Mouse (Mus musculus) neural tube, postnatal 0 days (tissue): ENCODE measurements around the gene Triap1. TPM values are rescaled to one million over a fixed set of nuclear protein-coding genes. Genes with fewer than 3 reads are reported as not detected.

Experiments
- polyA plus RNA-seq: library from polyadenylated mRNA; unstranded; fragments of >200 nt; fragmentation: Nextera tagmentation; extraction: Ambion mirVana; gene quantifications from 2 replicates; pipeline ENCODE4 v1.2.1, GENCODE M21; 2015

The Triap1 gene
- polyA plus RNA-seq = 51.3 and 55.8 TPM in 2 replicates

GRCm38 (mm10) chr5:115340577-115341313 is at the start of gene Triap1, which contains the start of gene Gatc:
Triap1 (plus strand) TSS chr5:115341225.
Gatc (minus strand) TSS chr5:115341178.

DNA sequence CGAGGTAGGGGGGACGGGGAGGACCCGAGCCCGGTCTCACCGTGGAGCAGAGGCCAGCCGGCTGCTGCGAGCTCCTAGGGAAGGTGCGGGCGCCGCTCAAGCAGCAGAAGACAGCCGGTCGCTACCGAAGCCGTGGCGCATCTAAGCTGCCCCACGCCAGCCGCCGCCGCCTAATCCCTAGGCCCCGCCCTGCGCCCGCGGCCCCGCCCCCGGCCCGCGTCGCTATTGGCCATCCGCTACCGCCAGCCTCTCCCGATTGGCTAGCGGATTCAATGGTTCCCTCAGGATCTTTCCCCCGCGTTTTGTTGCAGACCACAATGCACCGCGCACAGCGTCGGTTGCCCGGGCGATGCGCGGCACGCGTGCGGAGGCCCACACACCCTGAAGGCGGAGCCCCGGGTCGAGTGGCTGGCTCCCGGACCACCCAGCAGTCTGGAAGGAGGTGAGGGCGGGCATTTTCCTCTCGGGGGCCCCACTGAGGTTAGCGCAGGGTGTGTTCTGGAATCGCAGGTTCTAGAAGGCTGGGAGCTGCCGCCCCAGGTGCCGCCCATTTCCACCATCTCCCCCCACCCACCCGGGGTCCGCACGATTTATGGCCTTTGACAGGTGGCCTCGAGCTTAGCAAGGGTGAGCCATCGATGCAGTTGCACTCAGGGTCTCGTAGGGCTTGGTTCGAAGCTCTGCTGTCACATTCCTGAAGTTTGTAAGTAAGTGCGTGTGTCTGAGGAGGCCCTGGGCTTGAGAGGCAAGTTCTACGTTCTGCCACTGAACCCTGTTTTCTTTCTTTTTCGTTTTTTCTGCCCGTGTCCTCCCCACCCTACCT is 40.0 kb upstream of the Triap1 start, which contains the start of gene Dynll1:
Gene Dynll1 (minus strand): TSS at position 208 of the 823 bp plus-strand sequence.

GRCm38 (mm10) chr5:115326875-115327609 is 14.0 kb upstream of the Triap1 start, which contains the start of gene Srsf9:
Srsf9 (plus strand) TSS chr5:115327177.

DNA sequence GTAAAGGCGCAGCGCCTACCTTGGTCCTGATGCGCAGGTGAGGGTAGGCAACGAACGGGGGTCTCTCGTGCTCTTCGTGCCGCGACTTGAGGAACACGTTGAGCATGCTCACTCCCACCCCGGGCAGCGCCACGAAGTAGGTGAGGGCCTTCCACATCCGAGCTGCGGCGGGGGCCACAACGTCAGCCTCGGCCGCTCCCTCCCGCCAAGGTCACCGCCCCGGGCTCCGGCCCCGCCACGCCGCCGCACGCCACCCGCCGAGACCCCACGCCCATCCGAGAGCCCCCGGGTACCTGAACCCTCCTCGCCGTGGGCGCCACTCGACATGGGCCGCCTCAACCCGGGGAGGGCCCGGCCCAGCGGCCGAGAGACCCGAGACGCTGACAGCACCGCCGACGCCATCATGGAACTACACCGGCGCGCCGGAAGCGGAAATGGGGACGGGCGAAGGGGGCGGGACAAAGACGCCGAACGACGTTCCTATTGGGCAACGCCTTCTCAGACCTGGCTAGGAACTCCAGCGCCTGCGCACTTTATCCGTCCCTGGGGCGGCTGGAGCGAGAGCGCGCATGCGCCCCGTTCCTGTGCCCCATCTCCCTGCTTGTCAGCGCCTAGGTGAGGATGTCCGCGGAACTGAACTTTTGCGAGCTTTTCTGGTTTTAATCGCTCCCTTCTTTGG is 7.7 kb downstream of the Triap1 start, which contains the start of gene Cox6a1:
Gene Cox6a1 (minus strand): TSS at position 436 of the 679 bp plus-strand sequence.

Other genes starting within 250 kb of the Triap1 start
- 41.5 and 53.5 TPM in 2 replicates for gene Gm10401, start 242.9 kb upstream of the Triap1 start, polyA plus RNA-seq
- gene Acads, start 221.9 kb upstream of the Triap1 start, polyA plus RNA-seq = 21.4 and 22.5 TPM in 2 replicates
- 21.6 and 25.5 TPM in 2 replicates for gene Unc119b, start 206.2 kb upstream of the Triap1 start, polyA plus RNA-seq
- 25.1 and 28.6 TPM in 2 replicates for gene Mlec, start 183.0 kb upstream of the Triap1 start, polyA plus RNA-seq
- 42.5 and 54.4 TPM in 2 replicates for gene Cabp1, start 146.8 kb upstream of the Triap1 start, polyA plus RNA-seq
- gene Pop5, start 105.4 kb upstream of the Triap1 start, polyA plus RNA-seq = 122 TPM in 2 replicates
- gene Rnf10, start 68.3 kb upstream of the Triap1 start, polyA plus RNA-seq = 155 and 160 TPM in 2 replicates
- 53.6 and 54.3 TPM in 2 replicates for gene Coq5, start 61.6 kb upstream of the Triap1 start, polyA plus RNA-seq
- gene Dynll1, start 40.2 kb upstream of the Triap1 start, polyA plus RNA-seq = 1,233 and 1,344 TPM in 2 replicates
- gene Srsf9, start 14.0 kb upstream of the Triap1 start, polyA plus RNA-seq = 124 and 132 TPM in 2 replicates
- gene Gatc, start within 50 bp of the Triap1 start, polyA plus RNA-seq = 29.0 and 32.5 TPM in 2 replicates
- gene Cox6a1, start 7.8 kb downstream of the Triap1 start, polyA plus RNA-seq = 1,815 and 1,833 TPM in 2 replicates
- 30.3 and 31.9 TPM in 2 replicates for gene Msi1, start 88.4 kb downstream of the Triap1 start, polyA plus RNA-seq
- not detected in 2 replicates for gene Pla2g1b, start 125.0 kb downstream of the Triap1 start, polyA plus RNA-seq
- gene Sirt4, start 143.5 kb downstream of the Triap1 start, polyA plus RNA-seq = 18.8 and 18.9 TPM in 2 replicates
- gene Pxn, start 165.5 kb downstream of the Triap1 start, polyA plus RNA-seq = 14.9 and 16.4 TPM in 2 replicates
- 784 and 808 TPM in 2 replicates for gene Rplp0, start 218.2 kb downstream of the Triap1 start, polyA plus RNA-seq
- 24.8 and 28.2 TPM in 2 replicates for gene Gcn1l1, start 224.0 kb downstream of the Triap1 start, polyA plus RNA-seq